Mouse (Mus musculus): ENCODE data around the gene Pskh1. TPM values are rescaled to one million over a fixed set of nuclear protein-coding genes. Genes with fewer than 3 reads are reported as not detected.

Pskh1 gene
- total RNA-seq, 2 experiments from 2014 or later, result 12.8 to 13.8 TPM

DNA sequence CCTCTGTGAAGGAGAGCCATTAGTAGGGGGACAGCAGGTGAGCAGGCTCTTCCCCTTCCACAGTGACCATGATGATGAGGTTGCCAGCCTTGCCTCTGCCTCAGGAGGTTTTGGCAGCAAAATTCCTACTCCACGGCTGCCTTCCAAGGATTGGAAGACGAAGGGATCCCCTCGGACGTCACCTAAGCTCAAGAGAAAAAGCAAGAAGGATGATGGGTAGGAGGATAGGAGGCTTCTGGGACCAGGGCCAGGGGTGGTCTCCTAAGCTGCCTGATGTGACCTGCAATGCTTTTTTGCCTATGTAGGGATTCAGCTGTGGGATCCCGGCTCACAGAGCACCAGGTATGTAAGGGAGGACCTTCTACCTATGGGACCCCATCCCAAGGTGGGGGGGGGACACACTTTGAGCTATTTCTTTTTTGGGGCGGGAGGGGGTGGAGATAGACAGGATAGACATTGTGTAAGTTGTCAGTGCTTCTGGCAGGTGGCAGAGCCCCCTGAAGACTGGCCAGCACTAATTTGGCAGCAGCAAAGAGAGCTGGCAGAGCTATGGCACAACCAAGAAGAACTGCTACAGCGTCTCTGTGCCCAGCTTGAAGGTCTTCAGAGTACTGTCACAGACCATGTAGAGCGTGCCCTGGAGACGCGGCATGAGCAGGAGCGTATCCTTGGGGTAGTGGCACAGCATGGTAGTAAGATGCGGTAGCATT lies 10.3 kb upstream of the Pskh1 start:
- intact Hi-C loops (cut with DNase I; ENCODE audit: low total_unique reads), result no loop called here
- no peak for DNase-seq

DNA sequence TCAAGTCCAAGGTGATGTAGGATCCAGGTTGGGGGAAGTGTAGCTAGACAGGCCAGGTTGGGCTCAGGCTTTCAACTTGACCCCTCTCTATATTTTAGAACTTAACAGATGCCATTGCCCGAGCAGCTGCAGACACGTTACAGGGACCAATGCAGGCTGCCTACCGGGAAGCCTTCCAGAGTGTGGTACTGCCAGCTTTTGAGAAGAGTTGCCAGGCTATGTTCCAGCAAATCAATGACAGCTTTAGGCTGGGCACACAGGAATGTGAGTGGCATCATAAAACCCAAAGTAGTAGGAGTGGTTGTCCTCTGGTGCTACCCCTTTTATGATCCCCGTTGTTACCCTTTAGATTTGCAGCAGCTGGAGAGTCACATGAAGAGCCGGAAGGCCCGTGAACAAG lies 9.4 kb upstream of the Pskh1 start:
- intact Hi-C loops (cut with DNase I; ENCODE audit: low total_unique reads), result no loop called here
- DNase-seq, result peak; percentile 59

DNA sequence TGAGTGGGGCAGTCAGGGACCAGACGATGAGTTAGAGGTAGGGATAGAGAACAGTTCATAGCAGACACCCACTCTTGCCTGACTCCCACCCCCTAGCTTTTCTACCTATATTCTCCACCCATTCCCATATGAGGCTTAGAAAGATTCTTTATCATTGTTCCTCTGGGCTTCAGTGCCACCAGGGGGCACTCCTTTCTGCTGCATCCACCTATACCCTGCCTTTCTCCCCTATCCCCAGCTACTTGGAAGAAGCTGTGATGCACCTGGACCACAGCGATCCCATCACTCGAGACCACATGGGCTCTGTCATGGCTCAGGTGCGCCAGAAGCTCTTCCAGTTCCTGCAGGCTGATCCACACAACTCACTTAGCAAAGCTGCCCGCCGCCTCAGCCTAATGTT lies 7.8 kb upstream of the Pskh1 start:
- intact Hi-C loops (cut with DNase I; ENCODE audit: low total_unique reads), result no loop called here
- DNase-seq, result no peak

DNA sequence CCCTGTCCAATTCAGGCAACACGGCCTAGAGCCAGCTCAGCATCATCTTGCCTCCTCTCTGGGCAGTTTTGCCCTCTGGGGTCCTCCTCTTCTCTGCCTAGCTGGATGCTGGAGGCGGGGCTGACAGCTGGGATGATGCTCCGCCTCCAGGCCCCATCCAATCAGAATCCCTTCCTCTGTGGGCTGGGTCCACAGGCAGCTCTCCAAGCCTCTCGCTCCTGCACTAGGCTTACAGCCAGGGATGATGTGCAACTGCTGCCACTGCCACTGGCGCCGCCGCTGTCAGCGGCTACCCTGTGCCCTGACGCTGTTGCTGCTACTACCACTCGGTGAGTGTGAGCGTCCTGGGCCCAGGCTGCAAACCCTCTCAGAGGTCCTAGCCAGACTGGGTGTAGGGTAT lies 6.9 kb upstream of the Pskh1 start, which contains the start of gene Nrn1l:
Gene Nrn1l, plus strand, starts transcription at position 229 of the 400 bp plus-strand sequence.
- DNase-seq, result peak; percentile 86
- intact Hi-C loops (cut with DNase I; ENCODE audit: low total_unique reads), result no loop called here

DNA sequence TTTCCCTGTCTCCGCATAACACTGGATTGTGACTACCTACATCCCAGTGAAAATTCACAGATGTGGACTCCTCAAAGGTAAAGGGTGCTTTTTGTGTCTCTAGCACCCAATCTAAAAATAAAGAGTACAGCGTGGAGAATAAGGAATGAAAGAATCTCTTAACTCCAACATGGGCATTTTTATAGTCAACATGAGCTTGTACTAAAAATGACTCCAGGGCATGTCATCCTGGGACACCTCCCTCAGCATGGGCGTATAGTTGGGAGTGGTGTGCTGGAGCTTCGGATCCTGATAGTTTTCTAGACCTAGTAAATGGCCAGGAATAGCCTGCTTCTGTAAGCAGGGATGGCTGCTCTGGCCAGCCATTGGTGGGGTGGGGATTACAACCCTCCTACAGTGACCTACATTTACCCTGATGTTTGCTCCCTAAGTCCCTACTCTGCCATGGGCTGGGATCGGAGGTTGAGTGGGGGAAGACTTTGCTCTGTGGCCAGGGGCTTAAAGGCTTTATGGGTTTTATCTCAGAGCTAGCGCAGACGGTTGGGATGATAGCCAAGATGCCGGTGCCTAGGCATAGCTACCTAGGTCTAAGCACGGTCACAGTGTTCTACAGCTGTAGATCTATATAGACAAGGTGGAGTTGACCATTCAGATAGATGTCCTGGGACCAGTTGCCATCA lies 2.3 kb upstream of the Pskh1 start:
- intact Hi-C loops (cut with DNase I; ENCODE audit: low total_unique reads), result no loop called here
- DNase-seq, result no peak

DNA sequence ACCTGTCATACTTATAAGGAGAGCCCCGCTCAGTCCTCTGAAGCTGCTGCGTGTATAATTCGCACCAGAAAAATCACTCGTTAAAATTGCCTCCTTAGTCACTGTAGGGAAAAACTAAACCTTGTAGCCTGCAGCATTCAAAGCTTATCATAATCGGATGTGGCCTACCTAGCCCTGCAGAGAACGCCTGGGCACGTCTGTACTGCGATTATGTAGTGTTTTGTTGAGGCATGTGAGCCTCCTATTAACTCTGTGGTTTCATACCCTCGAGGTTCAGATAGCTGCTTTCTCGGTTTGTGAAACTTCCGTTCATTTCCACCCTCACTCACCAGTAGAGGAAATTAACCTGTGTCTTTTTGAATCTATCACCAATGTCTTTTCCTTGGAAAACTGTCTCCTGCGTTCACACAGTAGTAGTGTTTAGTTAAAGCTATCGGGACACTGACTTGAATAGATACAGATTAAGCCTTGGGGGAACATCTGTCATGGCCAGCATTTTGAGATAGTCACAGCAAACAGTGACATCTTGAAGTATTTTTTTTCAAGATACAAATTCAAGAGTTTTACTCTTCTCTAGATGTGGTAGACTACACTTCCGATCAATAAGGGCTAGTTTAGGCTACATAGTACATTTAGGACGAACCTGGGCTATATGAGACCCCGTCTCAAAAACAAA lies 838 bp downstream of the Pskh1 start:
- DNase-seq, result no peak
- intact Hi-C loops (cut with DNase I; ENCODE audit: low total_unique reads), result no loop called here

DNA sequence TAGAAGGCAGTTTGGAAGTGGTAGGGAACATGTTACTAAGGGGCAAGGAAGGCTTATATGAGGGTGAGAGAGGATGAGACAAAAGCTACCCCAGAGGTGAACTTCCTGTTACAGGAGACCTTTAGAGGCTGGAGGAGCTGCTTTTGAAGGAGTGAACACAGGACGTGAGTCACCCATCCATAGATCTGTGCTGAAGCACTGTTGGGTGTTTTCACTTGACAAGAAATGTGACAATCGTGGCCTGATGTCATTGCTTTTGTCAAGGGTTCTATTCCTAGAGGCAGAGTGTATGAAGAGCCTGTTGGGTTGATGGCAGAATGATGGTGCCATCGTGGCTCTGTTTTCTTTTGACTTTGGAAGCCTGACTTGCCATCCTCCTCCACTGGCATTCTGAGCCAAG lies 19.1 kb downstream of the Pskh1 start:
- intact Hi-C loops (cut with DNase I; ENCODE audit: low total_unique reads), result no loop called here
- no peak for DNase-seq

DNA sequence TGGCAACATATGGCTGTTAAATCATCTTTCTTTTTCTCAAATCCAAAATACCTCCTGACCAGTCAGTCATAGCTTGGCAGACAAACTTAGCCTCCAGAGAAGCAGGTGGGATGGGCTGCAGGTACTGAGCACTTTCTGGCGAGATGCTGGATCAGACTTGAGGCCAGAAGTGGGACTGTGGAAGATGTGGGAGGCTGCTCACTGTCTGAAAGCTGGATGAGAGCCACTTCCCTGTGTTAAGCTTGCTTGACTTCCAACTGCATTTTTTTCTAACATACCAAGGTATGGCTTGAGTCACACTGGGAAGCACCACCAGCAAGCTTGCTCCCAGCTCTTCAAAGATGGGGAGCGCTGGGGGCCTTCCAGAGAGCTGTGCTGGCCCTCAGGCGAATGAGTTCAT lies 24.9 kb downstream of the Pskh1 start:
- intact Hi-C loops (cut with DNase I; ENCODE audit: low total_unique reads), result loop anchor here (5.0 kb wide), 1 partner anchor 213 kb away; no protein-coding TSS in a partner anchor
- no peak for DNase-seq

DNA sequence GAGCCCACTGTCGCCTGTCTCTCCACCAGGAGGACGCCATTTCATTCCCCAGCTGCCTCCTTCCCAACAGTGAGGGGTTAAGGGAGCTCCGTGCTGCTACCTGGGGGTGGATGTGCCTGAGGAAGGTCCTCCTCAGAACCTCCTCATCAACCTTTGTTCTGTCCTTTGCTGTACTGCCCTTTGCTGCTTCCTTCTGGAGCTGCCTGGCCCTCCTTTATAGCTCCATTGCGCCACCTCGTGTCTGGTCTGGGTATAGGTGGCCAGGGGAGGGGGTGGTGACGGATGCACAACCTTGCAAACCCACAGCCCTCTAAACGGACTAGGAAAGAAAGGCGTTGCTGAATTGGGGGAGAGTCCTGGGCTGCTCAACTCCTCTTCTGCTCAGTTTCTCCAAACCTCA lies 30.4 kb downstream of the Pskh1 start:
- intact Hi-C loops (cut with DNase I; ENCODE audit: low total_unique reads), result loop anchor here (5.0 kb wide), 1 partner anchor 93 kb away; no protein-coding TSS in a partner anchor
- DNase-seq, result peak; percentile 84

DNA sequence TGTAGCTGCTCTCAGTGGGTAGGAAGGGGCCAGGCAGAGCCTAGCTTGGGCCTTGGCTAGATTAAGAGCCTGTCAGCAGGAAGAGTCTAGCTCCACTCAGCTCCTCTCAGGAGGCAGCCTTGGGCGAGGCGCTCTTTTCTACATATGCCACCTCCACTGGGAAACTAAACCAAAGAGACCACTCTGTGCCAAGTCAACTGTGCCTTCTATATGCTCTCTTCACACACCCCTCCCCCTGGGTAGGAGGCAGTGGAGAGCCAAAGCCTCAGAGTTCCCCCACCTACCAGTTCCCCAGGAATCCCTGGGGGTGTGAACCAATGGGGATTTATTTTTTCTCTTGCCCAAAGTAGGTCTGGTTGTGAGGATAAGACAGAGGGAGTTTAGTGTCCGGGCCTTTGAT lies 31.0 kb downstream of the Pskh1 start:
- intact Hi-C loops (cut with DNase I; ENCODE audit: low total_unique reads), result loop anchor here (5.0 kb wide), 1 partner anchor 94 kb away; no protein-coding TSS in a partner anchor
- DNase-seq, result no peak

DNA sequence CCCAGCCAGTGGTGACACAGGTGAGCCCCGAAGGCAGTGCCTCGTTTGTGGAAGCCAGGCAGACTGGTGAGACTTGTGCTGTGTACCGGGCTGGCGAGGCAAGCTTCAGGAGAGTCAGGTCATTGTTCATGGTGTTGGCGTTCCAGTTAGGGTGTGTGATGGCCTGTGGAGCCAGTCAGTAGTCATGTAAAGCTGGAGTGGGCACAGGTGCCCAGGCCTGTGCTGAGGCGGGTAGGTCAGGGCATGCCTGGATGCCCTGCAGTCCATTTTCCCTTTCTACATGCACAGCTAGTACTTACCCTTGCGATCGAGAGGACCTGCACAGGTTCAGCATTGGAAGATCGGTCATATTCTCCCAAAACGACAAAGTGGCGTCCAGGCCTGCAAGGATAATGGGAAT lies 32.3 kb downstream of the Pskh1 start:
- DNase-seq, result no peak
- intact Hi-C loops (cut with DNase I; ENCODE audit: low total_unique reads), result loop anchor here (5.0 kb wide), 1 partner anchor 95 kb away; no protein-coding TSS in a partner anchor

DNA sequence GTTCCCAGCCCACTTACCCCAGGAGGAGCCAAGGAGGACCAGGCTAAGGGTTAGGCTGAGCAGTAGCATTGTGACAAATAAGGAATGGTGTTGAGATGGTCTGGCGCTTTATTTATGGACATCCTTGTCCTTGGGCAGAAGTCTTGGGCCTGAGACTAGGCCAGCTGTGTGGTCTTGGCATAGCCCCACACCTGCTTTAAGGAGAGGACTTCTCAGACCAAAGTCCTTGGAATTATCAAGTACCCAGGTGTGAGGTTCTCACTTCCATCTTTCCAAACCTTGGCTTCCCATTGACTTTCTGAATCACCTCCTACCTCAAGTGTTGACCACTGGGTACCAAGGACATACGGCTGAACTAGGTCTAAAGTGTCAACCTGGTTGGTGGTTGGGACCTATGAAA lies 33.5 kb downstream of the Pskh1 start, which contains the start of gene Ctrl:
Gene Ctrl, minus strand, starts transcription at position 101 of the 400 bp plus-strand sequence.
- intact Hi-C loops (cut with DNase I; ENCODE audit: low total_unique reads), result loop anchor here (5.0 kb wide), 1 partner anchor 96 kb away; no protein-coding TSS in a partner anchor
- DNase-seq, result no peak

DNA sequence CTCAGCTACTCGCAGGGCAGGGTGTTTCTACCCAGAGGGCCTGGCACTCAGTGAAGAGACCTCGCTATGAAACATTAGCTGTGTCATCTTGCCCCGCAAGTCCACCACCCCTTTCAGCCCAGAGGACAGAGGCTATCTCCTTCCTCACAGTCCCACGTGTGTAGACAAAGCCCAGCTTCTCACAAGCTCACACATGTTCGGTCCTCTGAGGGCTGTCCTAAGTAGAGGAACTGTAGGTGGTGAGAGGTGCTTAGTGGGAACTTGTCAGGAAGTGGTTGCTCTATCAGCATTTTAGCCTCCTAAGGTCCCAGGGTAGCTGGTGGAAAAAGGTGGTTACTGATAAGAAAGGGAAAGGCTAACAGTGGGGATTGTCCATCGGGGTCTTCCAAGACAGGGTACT lies 34.9 kb downstream of the Pskh1 start:
- no peak for DNase-seq

DNA sequence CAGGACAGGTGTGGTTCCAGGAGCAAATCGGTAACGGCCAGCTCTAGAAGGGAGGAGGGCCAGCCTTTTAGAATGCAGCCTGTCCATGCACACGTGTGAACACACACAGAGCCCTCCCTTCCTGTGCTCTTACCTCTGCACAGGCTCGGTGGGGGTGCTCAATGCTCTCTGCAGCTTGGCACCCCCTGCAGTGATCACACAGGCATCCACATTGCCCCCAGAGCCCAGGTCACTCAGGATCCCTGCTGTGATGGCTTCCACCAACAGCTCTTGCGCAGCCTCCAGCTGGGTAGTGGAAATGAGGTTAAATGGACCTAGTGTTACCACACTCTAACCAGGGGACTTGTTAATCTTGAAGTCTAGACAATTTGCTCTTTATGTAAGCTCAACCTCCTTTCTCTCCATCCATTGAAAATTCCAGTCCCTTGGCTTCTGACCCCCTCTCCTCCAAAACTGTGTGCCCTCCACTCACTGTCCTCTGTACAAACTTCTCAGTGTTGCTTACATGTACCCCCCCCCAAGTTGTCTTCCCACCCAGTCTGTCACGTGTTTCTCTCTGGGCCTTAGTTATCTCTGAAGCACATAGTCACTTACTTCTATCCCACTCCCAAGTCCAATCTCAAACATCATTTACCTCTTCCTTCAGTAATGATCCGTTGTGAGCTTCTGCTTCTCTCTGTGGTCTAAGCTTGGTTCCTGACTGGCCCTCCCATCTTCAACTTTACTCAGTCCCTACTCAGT lies 35.8 kb downstream of the Pskh1 start:
- intact Hi-C loops (cut with DNase I; ENCODE audit: low total_unique reads), result no loop called here
- no peak for DNase-seq

More for the DNA sequence above, 34.9 kb downstream of the Pskh1 start:
- intact Hi-C loops (cut with DNase I; ENCODE audit: low total_unique reads), result no loop called here

DNA sequence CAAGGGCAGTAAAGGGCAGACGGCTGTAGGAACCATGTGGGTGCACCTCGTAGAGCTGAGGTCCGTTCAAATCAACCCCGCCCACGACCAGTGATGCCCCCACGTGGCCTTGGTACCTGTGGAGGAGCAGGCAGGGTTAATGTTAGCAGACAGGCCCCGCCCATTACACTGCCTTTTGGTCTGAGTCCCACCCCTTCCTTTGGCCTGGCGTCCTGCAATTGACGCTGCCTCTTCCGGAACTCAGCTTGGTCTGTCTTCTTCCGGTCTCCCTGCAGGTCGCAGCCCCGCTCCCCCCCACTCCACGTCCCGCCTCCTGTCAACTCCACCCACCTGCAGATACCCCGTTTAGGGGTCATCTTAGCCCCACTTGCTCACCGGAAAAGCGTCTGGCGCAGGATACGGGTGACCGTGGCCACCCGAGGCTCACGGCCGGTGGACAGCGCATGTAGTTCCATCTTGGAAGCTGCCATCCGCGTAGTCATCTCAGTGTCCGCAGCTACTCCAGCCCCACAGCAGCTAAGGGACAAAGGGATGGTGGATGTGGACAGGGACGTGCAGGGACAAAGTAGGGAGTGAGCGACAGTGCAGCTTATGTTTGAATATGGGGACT lies 36.7 kb downstream of the Pskh1 start:
- intact Hi-C loops (cut with DNase I; ENCODE audit: low total_unique reads), result no loop called here
- DNase-seq, result peak; percentile 89

DNA sequence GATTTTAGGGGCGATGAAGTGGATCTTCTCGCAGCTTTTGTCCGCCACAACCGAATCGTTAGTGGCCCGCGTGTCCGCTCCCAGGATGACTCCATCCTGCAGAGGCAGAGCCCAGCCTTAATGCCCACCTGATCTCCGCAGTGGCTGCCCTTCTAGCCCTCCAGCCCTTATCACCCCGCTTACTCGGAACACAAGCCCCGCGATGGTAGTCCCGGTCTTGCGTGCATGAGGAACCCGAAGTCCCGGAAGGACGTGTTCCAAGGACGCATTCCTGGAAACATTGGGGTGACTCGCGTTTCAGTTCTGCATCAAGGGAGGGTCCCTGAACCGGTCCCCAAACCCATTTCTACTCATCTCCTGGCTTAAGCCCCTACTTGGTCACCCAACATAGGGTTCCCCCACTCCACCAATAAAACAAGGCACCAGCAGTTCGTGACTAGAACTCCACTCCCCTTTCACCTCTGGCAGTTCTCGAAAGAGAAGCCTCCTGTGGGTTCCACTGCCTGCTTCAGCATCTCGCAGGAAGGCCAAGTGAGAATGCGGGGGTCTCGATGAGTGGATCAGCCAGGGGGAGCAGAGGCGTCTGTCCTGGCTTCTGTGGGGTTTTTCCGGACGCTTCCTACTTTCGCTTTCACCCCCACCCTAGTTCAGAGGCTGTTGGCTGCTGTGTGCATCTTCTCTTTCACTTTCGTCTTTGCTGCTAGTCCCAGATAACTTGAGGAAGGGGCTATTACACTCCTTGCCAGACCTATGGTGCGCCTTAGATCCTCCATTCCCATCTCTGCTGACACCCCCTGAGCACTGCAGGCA lies 37.5 kb downstream of the Pskh1 start:
- intact Hi-C loops (cut with DNase I; ENCODE audit: low total_unique reads), result no loop called here
- DNase-seq, result no peak

DNA sequence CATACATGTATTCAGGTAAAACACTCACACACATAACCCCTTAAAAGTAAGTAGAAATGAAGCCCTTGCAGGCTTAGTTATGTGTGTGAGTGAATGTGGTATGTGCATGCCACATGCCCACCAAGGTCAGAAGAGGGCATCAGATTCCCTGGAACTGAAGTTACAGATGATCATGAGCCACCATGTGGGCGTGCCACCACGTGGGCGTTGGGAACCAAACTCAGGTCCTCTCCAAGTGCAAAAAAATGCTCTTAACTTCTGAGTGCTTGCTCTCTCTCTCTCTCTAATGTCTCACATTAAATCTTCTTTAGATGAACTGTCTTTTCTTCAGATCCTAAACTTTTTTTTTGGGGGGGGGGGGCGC lies 38.0 kb downstream of the Pskh1 start, which contains the start of gene Psmb10:
Gene Psmb10, minus strand, starts transcription at position 139 of the 364 bp plus-strand sequence.
- intact Hi-C loops (cut with DNase I; ENCODE audit: low total_unique reads), result no loop called here
- DNase-seq, result no peak

DNA sequence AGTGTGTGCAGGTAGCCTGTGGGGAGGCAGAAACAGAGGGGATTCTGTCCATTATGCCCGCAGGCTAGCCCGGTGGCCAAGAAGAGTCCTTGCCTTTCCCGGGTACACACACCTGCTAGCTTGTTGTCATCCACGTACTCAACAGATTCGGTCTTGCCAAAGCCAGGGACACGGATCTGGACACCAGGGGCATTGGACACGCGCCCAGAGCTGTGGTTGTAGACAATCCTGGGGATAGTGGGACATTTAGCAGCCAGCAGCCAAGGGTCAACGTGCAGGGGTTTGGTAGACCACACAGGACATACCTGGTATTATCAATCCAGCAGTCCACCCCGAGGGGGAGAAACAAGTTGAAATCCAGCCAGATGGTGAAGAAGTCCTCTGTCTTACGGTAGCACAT lies 41.8 kb downstream of the Pskh1 start:
- DNase-seq, result no peak
- intact Hi-C loops (cut with DNase I; ENCODE audit: low total_unique reads), result no loop called here

Measured in gastrocnemius, postnatal 14 days (tissue).